Mouse (Mus musculus) embryonic facial prominence, embryonic 10.5 days (tissue): ENCODE results near the gene Golt1b. TPM values are rescaled to one million over a fixed set of nuclear protein-coding genes. Genes with fewer than 3 reads are reported as not detected.

ENCODE experiments used
- DNase-seq: peaks from one replicate; pipeline ENCODE4 v3.0.0-alpha.2; 2017; ENCODE audit warnings: low spot score
- H3K27ac ChIP-seq: fragments of 300-500 bp; sonication (generic); replicated peaks from 2 replicates; pipeline ENCODE4 v1.5.1; 2016; ENCODE audit warnings: mild to moderate bottlenecking
- H3K27me3 ChIP-seq: fragments of 300-500 bp; sonication (generic); replicated peaks from 2 replicates; pipeline ENCODE4 v1.6.1; 2016; ENCODE audit warnings: low read depth, mild to moderate bottlenecking; ENCODE audit not compliant: poor library complexity, severe bottlenecking
- H3K36me3 ChIP-seq: fragments of 300-500 bp; sonication (generic); replicated peaks from 2 replicates; pipeline ENCODE4 v1.6.1; 2016; ENCODE audit warnings: mild to moderate bottlenecking, moderate library complexity
- H3K4me1 ChIP-seq: fragments of 300-500 bp; sonication (generic); 2 replicates; pipeline ENCODE4 v1.6.1; 2016
- H3K4me3 ChIP-seq: fragments of 300-500 bp; sonication (generic); 2 replicates; pipeline ENCODE4 v1.5.1; 2016; ENCODE audit warnings: mild to moderate bottlenecking, moderate library complexity
- H3K9me3 ChIP-seq: fragments of 300-500 bp; sonication (generic); 2 replicates; pipeline ENCODE4 v1.6.1; 2016; ENCODE audit warnings: mild to moderate bottlenecking
- WGBS: fragments of 180-500 bp; shearing (Covaris S2); methylation state at CpG from one replicate; pipeline ENCODE4 v1.1.7; 2016; 5-methylcytosine and 5-hydroxymethylcytosine counted together
- polyA plus RNA-seq: library from polyadenylated mRNA; unstranded; fragments of >200 nt; fragmentation: Nextera tagmentation; extraction: Ambion mirVana; gene quantifications from 2 replicates; pipeline ENCODE4 v1.2.1, GENCODE M21; 2016

The Golt1b gene
- polyA plus RNA-seq, 1 experiment from 2014 or later: 126 TPM

DNA sequence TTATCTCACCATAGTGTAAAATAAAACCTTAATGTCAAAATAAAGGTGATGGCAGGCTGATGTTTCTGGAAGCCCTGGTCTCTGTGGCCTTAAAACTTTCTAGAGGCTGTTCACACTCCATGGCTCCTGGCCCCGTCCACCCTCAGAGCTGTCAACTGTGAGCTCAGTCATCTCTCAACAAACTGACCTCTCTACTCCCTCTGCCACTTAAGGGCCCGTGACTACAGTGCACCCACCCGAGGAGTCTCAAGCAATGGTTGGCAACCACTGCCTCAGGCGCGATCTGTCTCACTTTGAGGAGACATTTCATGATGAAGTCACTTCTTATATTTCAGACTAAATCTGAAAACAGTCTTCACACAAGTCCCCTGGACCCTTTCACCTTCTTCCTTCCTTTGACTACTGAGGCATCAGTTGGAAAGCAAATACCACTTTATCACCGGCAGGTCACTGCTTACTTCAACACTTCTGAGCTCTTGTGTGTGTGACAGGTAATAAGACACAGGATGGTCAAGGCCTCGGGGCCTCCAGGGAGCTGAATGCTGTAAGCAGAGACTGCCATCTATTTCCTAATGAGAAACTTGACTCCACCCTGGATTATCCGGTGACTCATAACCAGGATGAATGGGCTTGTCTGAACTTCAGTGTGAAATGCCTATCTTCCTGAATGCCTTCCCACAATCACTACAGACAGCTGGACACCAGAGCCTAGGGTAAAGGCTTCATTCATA, 21.1 kb upstream of the Golt1b start:
- DNase-seq: no peak
- Histone ChIP-seq H3K27me3 (no peaks in the 10 kb centered on the region), H3K27ac (no peak overlapping the region), H3K9me3 (no peaks in the 10 kb centered on the region), H3K36me3 (peaks cover 93% of the 10 kb centered on the region), H3K4me3 (no peak overlapping the region), H3K4me1 (no peaks in the 10 kb centered on the region)
- WGBS: 87% methylated on average over 8 of the region's 8 CpGs

DNA sequence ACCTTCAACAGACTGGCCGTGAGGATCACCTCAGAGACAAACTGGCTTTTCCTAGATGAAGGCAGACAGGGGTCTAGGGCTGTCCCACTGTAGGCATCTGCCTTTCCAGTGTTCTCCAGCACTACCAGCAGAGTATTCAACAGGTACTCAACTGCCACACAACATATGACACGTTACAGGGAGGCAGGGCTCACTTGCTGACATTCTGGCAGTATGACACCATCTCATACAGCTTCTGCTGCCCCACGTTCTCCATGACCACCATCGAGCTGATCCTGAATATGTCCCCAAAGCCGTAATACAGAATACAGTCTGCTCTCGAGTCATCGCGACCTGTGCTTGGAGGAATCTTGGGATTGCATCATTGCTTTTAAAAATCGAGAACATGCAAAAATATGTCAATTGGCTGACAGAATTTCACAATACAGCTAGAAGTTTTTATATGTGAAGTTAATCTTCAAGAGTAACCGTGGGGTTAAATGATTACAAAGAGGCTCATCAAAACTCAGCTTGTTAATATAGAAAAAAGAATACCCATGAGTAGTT, 20.5 kb upstream of the Golt1b start:
- Histone ChIP-seq H3K4me1 (no peaks in the 10 kb centered on the region), H3K27ac (no peak overlapping the region), H3K4me3 (no peak overlapping the region), H3K9me3 (no peaks in the 10 kb centered on the region), H3K27me3 (no peaks in the 10 kb centered on the region), H3K36me3 (peaks cover 89% of the 10 kb centered on the region)
- no peak for DNase-seq
- WGBS: 92% methylated on average over 10 of the region's 10 CpGs

DNA sequence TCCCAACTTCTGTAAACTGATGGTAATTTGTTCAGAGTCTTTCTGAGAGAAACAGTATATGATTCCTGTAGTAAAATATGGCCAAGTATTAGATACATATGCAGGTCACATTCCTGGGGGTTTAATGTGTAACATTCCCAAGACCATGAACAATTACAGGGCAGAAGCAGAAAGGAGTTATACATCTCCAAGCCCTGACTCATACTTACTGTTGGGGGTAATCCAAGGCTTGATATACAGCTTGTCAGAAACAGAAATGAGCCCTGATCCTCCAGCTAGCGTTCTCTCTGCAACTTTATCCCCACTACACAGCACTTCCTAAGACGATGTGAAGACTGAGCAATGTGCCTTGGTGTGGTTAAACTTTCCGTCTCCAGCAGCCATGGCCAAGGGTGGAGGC, 19.5 kb upstream of the Golt1b start:
- H3K4me1 ChIP-seq: no peaks in the 10 kb centered on the region
- H3K4me3 ChIP-seq: no peak overlapping the region
- no peaks in the 10 kb centered on the region for H3K27me3 ChIP-seq
- WGBS: 94% methylated on average over 3 of the region's 3 CpGs
- no peak for DNase-seq
- no peaks in the 10 kb centered on the region for H3K9me3 ChIP-seq
- no peak overlapping the region for H3K27ac ChIP-seq
- peaks cover 89% of the 10 kb centered on the region for H3K36me3 ChIP-seq

DNA sequence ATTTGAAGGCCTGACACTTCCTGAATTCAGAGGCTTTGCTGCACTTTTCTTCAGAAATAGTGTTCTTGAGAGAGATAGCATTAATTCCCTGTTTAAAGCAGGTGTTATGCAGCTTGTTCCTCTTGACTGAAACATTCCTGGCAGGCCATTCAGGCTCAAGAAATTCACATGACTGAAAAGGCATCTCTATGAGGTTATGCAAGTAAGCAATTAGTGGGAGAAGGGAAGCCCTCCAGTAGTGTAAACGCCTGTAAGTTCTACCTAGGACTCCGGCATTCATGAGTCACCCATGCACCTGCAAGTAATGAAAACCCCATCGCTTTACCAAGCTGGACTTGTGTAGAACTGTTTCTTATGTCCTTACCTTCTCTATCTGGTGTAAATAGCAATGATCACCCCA, 17.5 kb upstream of the Golt1b start:
- H3K27me3 ChIP-seq: no peaks in the 10 kb centered on the region
- no peak overlapping the region for H3K4me3 ChIP-seq
- 92% methylated on average over 3 of the region's 3 CpGs for WGBS
- H3K9me3 ChIP-seq: no peaks in the 10 kb centered on the region
- DNase-seq: no peak
- H3K36me3 ChIP-seq: peaks cover 87% of the 10 kb centered on the region
- H3K4me1 ChIP-seq: no peaks in the 10 kb centered on the region
- no peak overlapping the region for H3K27ac ChIP-seq

DNA sequence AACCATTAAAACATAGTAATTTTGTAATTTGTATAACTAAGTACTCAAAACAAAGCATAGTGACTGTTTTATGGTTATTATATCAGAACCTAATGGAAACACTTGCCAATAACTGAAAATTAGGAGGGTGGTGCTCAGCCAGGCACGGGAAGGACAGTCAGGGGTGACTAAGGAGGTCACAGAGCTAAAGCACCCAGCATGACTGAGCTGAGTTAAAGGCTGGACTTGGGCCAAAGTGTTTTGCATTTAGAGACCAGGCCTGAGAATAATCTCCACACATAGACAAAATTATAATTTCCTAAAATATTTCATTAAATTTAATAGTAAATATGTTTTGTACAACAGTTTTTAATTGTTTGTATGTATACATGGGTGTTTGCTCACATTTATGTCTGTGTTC, 9.9 kb upstream of the Golt1b start:
- WGBS: 81% methylated on average over 1 of the region's 1 CpGs
- no peak for DNase-seq
- Histone ChIP-seq H3K9me3 (no peaks in the 10 kb centered on the region), H3K27ac (no peak overlapping the region), H3K4me3 (no peak overlapping the region), H3K36me3 (peaks cover 47% of the 10 kb centered on the region), H3K27me3 (no peaks in the 10 kb centered on the region), H3K4me1 (no peaks in the 10 kb centered on the region)

DNA sequence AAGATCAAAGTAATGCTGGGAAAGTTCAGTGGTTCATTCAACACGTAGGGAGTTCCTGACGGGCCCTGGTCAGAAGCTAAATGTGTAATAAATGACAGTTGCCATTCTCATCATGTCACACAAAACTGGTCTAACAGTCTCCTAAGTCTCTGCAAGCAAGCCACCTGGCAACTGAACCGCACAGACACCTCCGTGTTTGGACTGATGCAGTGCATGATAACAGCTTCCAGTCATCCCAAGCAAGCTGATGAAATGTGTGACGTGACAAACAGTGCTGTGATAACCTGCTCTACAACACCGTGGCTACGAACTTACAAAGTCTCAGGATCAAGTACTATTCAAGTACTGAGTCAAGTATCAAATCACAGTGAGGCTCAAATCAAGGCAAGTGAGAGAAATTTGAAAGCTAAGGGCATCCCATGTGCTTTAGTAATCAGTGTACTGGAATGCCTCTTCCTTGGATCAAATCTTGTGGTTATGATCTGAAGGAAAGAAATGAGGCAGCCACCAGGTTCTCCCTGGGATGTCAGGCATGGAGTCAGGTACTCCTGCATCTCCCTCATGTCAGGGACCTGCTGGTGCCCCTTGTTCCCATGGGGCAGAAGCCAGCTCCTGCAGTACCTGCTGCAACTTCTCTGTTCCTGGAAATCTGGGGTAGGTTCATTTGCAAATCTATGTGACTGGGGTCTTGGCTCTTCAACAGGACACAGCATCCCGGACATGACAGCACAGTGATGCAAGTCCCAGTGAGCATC, 8.3 kb upstream of the Golt1b start:
- H3K4me1 ChIP-seq: no peaks in the 10 kb centered on the region
- peaks cover 35% of the 10 kb centered on the region for H3K36me3 ChIP-seq
- H3K27me3 ChIP-seq: no peaks in the 10 kb centered on the region
- no peaks in the 10 kb centered on the region for H3K9me3 ChIP-seq
- WGBS: 91% methylated on average over 8 of the region's 8 CpGs
- no peak overlapping the region for H3K4me3 ChIP-seq
- no peak overlapping the region for H3K27ac ChIP-seq
- no peak for DNase-seq

DNA sequence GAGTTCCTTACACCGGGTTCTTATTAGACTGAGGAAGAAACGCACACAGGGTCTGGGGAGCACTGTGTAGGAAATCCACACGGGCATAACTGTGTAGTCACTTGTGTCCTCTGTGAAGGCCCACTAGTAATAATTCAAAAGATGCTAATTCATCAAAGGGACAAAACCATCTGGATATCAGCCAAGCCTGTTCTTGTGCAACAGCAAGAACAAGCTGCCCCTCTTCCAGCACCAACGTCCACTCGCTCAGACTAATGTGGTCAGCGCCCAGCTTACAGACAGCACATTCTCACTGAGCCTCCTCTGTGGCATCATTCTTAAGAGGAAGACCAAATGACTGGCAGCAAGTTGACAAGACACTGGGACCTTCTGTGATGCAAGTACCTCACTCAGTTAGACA, 7.1 kb upstream of the Golt1b start:
- Histone ChIP-seq H3K36me3 (peaks cover 24% of the 10 kb centered on the region), H3K4me1 (no peaks in the 10 kb centered on the region), H3K27me3 (no peaks in the 10 kb centered on the region), H3K4me3 (no peak overlapping the region), H3K27ac (no peak overlapping the region), H3K9me3 (no peaks in the 10 kb centered on the region)
- 94% methylated on average over 6 of the region's 6 CpGs for WGBS
- DNase-seq: no peak

DNA sequence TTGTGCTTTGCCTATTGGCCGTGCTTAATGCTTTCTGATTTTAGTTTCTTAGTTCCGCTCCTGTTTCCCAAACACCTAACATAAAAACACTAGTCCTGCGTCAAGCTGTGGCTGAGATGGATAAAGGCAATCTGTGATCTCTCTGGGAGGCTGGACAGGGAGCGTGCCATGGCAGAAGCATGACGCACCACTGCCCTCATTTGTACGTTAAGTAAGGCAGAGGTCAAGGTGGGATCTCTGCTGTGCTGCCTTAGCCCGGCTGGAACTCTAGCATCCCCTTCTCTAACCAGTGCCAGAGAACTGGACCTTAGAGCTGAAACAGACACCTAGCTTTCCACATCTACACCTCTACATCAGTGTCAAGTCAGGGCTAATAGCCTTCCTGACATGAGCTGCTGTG, 5.4 kb upstream of the Golt1b start:
- DNase-seq: no peak
- Histone ChIP-seq H3K4me1 (peaks cover 5% of the 10 kb centered on the region), H3K36me3 (peaks cover 7% of the 10 kb centered on the region), H3K27me3 (no peaks in the 10 kb centered on the region), H3K9me3 (no peaks in the 10 kb centered on the region), H3K27ac (no peak overlapping the region), H3K4me3 (no peak overlapping the region)
- WGBS: 90% methylated on average over 7 of the region's 7 CpGs

DNA sequence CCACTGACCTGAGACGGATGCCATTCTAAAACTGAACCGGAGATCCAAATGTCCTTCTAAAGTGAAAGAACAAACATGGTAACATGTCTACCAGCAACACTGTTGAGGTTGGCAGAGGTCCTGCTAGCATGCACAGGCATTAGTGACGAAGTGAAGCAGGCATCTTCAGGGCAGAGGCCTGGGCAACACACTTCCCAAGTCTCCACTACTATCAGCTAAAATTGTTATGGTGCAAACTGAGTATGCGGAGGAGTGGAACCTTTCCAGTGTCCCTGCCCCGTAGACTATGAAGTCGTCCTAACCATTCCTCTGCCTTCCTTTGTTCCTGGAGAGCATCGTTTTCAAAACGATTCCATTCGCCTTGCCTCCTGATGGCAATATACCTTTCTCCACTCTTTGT, 2.5 kb upstream of the Golt1b start:
- Histone ChIP-seq H3K27me3 (no peaks in the 10 kb centered on the region), H3K36me3 (no peaks in the 10 kb centered on the region), H3K9me3 (no peaks in the 10 kb centered on the region), H3K4me1 (peaks cover 18% of the 10 kb centered on the region), H3K27ac (no peak overlapping the region), H3K4me3 (no peak overlapping the region)
- DNase-seq: no peak
- 93% methylated on average over 9 of the region's 9 CpGs for WGBS

DNA sequence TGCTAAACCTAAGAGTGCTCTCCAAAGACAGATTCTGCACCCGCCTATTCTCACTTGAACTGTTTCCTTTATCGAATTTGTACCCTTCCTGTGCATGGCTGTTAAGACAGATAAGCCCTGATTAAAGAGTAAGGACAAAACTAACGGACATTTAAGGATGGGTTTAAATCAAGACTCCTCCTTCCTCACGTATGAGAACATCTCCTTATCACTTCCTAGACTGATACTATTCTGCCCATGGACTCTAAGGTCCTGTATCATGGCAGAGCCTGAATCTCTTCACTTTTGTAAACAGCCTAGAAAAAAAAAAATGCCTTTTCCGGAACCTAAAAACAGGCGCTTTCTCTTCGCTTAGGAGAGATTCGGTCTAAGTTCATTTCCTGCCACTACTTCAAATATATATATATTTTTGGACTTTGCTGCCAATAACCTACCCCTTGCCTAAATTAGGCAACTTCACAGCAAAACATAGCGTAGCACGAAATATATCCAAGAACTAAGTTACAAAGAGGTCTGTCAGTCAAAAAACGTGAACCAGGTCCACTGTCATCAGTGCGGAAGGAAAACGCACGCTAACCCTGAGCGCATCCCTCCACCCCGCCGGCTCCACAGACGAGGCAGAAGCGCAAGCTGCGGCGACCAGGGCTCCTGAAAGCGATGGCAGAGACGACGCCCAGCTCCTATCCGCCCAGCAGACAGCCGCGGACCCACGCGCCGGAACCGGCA, 573 bp upstream of the Golt1b start:
- peak overlapping the region; percentile 99 for H3K4me3 ChIP-seq
- DNase-seq: no peak
- peak overlapping the region; percentile 90 for H3K27ac ChIP-seq
- 6% methylated on average over 31 of the region's 31 CpGs for WGBS
- H3K36me3 ChIP-seq: peaks cover 4% of the 10 kb centered on the region; the same call in 1 of the 2 replicates
- H3K9me3 ChIP-seq: no peaks in the 10 kb centered on the region
- H3K27me3 ChIP-seq: no peaks in the 10 kb centered on the region
- H3K4me1 ChIP-seq: peaks cover 18% of the 10 kb centered on the region

DNA sequence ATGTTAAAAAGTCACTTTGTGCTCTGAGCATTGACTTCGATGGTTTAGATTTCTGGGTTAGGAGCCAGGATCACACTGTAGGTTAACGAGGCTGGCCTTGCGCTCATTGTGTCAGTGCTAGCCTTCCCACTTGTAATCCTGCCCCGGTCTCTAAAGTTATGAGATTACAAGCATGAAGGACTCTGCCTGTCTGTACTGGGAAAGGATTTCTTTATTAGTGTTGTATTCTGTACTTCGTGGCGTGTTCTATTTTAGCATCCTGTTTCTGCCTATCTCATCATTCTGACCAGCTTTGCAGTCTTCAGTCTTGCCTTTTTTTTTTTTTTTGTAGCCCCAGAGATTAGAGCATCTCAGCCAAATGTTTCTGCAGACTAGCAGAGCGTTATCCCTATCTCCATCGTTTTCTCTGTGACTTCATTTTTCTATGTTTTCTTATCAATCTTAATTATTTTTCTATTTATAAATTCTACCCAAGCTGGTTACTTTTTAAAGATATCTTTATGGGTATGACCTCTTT, 792 bp downstream of the Golt1b start:
- H3K27me3 ChIP-seq: no peaks in the 10 kb centered on the region
- H3K9me3 ChIP-seq: no peaks in the 10 kb centered on the region
- no peak for DNase-seq
- peak overlapping the region; percentile 90 for H3K27ac ChIP-seq
- peaks cover 5% of the 10 kb centered on the region for H3K36me3 ChIP-seq
- H3K4me1 ChIP-seq: peaks cover 18% of the 10 kb centered on the region
- WGBS: 26% methylated on average over 8 of the region's 8 CpGs
- H3K4me3 ChIP-seq: peak overlapping the region; percentile 99

DNA sequence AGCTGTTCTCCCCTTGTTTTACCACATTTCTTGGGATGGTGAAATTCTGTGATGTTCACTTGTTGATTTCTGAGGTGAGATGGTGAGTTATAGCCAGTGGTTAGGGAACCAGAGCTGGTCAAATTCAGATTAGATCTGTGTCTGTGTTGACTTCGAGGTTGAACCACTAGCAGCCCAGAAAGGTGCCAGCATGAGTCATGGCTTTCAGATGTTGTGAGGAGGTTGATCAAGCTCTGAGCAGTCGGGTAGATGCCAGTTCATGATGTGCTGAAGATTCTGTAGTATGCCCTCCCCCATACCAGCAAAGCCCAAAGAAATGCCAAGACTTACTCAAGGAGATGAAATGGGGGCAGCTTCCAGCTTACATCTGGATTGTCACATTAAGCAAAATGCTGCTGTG, 2.1 kb downstream of the Golt1b start:
- Histone ChIP-seq H3K9me3 (no peaks in the 10 kb centered on the region), H3K4me3 (no peak overlapping the region; the same call in 1 of the 2 replicates), H3K27me3 (no peaks in the 10 kb centered on the region), H3K27ac (no peak overlapping the region), H3K4me1 (peaks cover 18% of the 10 kb centered on the region), H3K36me3 (peaks cover 18% of the 10 kb centered on the region)
- no peak for DNase-seq
- WGBS: 86% methylated on average over 2 of the region's 2 CpGs
